Mouse (Mus musculus): ENCODE measurements around the gene Dkkl1.

GRCm38 (mm10) chr7:45231192-45231591, 19.2 kb upstream of the Dkkl1 start:
- TF ChIP-seq POU5F1 (IDR thresholded peaks at IDR 0.05; ENCODE audit: borderline replicate concordance, low read length) (no peak), CTCF (conservative IDR thresholded peaks at IDR 0.05; ENCODE audit: low read length) (no peak)
